Mouse (Mus musculus): ENCODE measurements at regions not wholly inside any gene's neighbourhood (a gene's known extent, or its start where the extent isn't known, plus 50 kb on each side); places are given as distances from the start of the nearest gene placed in this dataset.

- no peak for TF ChIP-seq CTCF (IDR thresholded peaks at IDR 0.05; ENCODE audit: extremely low read depth, insufficient read length, insufficient replicate concordance, low read depth, low read length)
- no peak for TF ChIP-seq POLR2A (IDR thresholded peaks at IDR 0.05; ENCODE audit: low read depth, low read length)
Measured at GRCm38 (mm10) chr1:60655206-60655605, 61.4 kb upstream of the Cd28 start.
